Mouse (Mus musculus): ENCODE measurements around the gene Afmid. TPM values are rescaled to one million over a fixed set of nuclear protein-coding genes. Genes with fewer than 3 reads are reported as not detected.

The Afmid gene
- 4.2 and 4.9 TPM in 2 replicates for polyA plus RNA-seq (2015; fragmentation: Nextera tagmentation; extraction: Ambion mirVana)

DNA sequence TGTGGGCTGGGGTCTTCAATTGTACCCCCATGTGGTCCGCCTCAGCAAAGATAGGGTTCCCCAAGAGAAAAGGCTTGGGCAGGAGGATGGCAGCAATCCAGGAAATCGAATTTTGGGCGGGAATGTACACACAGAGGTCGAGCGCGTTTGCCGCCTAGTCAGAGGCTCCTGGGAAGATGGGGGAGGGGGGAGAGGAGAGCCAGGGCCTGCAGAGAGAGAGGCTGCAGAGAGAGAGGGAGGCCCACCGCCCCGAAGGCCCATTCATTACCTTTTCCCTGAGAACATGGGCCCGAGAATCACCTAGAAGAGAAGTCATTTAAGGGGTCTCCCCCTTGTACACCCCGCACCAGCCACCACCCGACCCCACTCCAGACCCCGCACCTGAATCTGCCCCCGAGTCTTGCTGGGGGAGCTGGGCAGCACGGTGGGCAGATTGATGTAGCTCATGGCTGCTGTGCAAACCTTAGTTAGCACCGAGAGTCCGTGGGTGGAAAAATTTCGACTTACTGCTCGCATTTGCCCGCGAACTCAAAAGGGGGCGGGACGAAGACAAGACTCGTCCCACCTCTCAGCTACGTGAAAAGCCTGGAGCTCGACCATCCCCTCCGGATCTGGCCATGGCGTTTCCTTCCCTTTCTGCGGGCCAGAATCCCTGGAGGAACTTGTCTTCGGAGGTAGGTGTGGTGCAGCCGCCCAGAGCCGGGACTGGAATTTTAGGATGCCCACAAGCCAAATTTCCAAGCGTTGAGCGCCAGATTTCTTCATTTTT is at the start of gene Afmid, which contains the start of gene Tk1:
Afmid (plus strand) TSS at position 592 of the 769 bp plus-strand sequence.
Tk1 (minus strand) TSS at position 760 of the 769 bp plus-strand sequence.
- peak within 1 kb of the TSS; percentile 64 for H3K9ac ChIP-seq
- peak within 1 kb of the TSS; percentile 42 for H3K4me3 ChIP-seq
- H3K4me2 ChIP-seq = peak within 1 kb of the TSS; percentile 72
- H3K27ac ChIP-seq = peak within 1 kb of the TSS; percentile 30; the same call in 1 of the 2 replicates
- WGBS = under 1% methylated on average over 34 of the region's 34 CpGs
- H3K36me3 ChIP-seq = no peaks in the 10 kb centered on the region
- H3K27me3 ChIP-seq = no peaks in the 10 kb centered on the region
- 0 out of 2 replicates have a peak, but pooled peaks have one; percentile 32 for ATAC-seq (ENCODE audit: low FRiP score)
- no peaks in the 10 kb centered on the region for H3K9me3 ChIP-seq
- H3K4me1 ChIP-seq (replicated peaks) = peaks cover 59% of the 10 kb centered on the region

DNA sequence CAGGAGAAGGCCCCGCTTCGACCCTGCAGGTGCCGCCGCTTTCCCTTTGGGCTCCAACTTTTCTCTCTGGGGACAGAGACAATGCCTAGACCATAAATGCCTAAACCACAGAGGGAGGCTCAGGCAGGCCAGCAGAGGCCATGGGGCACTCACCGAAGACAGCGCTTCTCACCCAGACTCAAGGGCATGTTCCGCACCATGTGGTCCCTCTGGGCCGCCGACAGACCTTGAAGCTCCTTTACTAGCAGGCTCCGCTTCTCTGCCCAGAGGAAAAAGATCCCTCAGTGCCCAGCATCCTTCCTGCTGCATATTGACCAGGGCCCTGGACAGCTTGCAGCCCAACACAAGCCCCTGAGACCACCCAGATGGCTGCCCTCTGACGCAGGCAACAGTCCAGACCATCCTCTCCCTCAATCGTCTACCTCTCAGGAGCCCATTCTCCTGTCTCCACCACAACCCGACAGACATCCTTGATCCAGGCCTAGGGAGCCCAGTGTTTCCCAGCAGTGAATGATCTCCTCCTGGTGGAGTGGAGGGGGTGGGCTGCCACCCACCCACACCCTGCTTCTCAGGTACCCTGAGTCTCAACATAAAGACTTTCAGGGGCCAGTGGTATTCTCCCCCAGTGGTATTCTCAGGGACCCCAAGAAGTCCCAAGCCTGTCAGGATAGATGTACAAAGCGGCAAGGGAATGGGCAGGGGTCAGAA is 49.5 kb upstream of the Afmid start:
- no peaks in the 10 kb centered on the region for H3K9me3 ChIP-seq
- peaks cover 23% of the 10 kb centered on the region for H3K27me3 ChIP-seq
- H3K36me3 ChIP-seq = no peaks in the 10 kb centered on the region
- no peak for ATAC-seq (ENCODE audit: low FRiP score)
- WGBS = 90% methylated on average over 14 of the region's 14 CpGs
- H3K4me1 ChIP-seq (replicated peaks) = peaks cover 35% of the 10 kb centered on the region
- no peak overlapping the region for H3K4me2 ChIP-seq
- no peak overlapping the region for H3K27ac ChIP-seq
- no peak overlapping the region for H3K9ac ChIP-seq
- H3K4me3 ChIP-seq = no peak overlapping the region

DNA sequence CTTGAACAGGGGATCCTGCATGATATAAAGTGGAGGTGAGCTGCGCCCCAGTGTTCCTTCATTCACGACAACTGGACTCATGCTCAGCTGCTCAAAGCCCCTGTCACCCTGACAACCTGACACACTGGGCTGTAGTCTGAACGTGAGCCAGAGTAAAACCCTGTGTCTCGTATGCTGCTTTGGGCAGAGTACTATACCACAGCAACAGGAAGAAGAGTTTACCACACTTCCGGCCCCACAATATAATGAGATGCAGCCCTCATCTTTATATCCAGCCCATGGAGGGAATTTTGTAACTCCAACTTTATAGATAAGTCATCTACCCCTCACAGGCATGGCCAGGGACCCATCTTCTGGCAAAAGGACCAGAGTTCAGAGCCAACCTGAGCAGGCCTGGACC is 48.6 kb upstream of the Afmid start:
- Histone ChIP-seq H3K4me2 (no peak overlapping the region), H3K36me3 (no peaks in the 10 kb centered on the region), H3K9ac (no peak overlapping the region), H3K4me3 (no peak overlapping the region), H3K4me1 (replicated peaks) (peaks cover 43% of the 10 kb centered on the region), H3K27me3 (peaks cover 32% of the 10 kb centered on the region), H3K9me3 (no peaks in the 10 kb centered on the region), H3K27ac (no peak overlapping the region)
- ATAC-seq (ENCODE audit: low FRiP score) = no peak
- 86% methylated on average over 5 of the region's 5 CpGs for WGBS

DNA sequence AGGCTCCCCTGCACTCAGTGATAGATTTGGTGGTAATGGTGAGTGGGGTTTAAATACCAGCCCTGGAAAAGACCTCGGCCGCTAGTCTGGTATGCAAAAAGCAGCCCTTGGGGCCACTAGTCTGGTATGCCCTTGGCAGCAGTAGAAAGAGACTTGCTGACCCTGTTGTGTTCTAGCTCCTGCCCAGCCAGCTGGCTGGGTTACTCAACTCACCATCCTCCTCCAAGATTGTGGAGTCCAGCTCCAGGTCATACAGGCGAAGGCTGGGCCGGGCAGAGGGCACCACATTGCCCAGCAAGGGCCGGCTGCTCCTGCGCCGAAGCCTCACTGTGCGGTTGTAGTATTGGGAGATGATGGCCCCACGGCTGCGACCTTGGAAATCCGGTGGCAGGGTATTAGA is 47.7 kb upstream of the Afmid start:
- Histone ChIP-seq H3K27ac (no peak overlapping the region), H3K9ac (no peak overlapping the region), H3K4me3 (no peak overlapping the region), H3K27me3 (peaks cover 41% of the 10 kb centered on the region), H3K36me3 (no peaks in the 10 kb centered on the region), H3K9me3 (no peaks in the 10 kb centered on the region), H3K4me2 (no peak overlapping the region), H3K4me1 (replicated peaks) (peaks cover 48% of the 10 kb centered on the region)
- ATAC-seq (ENCODE audit: low FRiP score) = no peak
- WGBS = 95% methylated on average over 11 of the region's 11 CpGs

DNA sequence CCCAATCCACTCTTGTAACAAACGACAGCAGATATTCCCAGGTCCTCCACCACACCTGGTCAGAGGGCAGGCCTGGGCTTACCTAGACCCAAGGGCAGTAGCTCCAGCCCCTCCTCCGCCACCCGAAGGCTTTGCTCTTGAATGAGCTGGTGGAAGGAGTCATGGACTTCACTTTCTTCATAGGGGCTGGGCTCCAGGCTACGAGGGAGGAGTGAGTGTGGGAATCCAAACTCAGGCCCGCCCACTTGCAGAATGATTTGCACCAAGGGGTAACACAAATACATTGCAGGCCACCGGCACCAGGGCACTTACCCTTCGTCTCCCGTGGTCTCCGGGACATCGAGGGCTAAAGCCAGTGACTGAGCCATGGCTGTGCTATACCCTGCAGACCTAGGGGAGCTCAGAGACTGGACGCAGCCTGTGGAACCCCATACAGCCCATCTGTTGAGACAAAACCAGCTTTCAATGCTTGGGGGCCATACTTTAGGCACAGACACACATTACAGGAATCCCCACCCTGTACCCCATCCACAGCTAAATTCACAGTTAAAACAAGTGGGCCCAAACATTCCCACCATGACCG is 46.8 kb upstream of the Afmid start:
- peaks cover 50% of the 10 kb centered on the region for H3K27me3 ChIP-seq
- peaks cover 53% of the 10 kb centered on the region for H3K4me1 ChIP-seq (replicated peaks)
- H3K4me2 ChIP-seq = peak overlapping the region; percentile 56
- 61% methylated on average over 12 of the region's 12 CpGs for WGBS
- no peaks in the 10 kb centered on the region for H3K9me3 ChIP-seq
- no peak overlapping the region for H3K4me3 ChIP-seq
- 0 out of 2 replicates have a peak, but pooled peaks have one; percentile 10 for ATAC-seq (ENCODE audit: low FRiP score)
- no peaks in the 10 kb centered on the region for H3K36me3 ChIP-seq
- H3K27ac ChIP-seq = peak overlapping the region; percentile 73
- H3K9ac ChIP-seq = peak overlapping the region; percentile 69; the same call in 1 of the 2 replicates

DNA sequence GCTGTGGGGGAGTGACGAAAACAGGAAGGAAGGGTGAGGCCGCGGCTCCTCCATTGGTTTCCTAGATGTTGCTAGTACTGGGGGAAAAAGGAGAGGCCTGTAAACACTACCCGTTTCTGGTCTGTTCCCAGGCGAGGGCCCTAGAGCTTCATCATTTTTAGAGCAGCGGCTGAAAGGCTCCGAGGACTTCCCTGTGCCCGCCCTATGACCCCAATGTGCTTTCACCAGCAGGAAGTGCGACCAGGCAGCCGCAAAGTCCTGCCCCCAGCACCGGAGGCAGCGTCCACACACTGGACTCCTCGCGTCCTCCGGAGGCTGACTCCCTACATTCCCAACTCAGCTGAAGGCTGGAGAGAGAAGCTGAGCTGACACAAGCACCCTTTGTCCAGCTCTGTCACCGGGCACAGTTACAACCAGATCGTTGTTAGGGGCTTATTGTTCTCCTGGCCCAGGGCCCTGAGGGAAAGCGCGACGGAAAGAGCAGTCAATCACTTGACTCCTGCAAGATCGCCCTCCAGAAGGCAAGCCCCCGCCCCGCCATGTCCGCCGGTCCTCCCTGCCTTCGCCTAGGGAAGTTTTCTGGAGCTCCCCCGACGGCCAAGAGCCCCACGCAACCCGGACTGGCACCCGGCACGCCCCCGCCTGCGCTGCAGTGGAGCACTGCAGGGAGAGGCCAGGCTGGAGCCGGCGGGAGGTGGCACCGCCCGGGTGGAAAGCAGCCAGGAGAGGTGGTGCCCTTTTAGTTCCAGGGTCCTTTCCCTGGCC is 46.1 kb upstream of the Afmid start:
- Histone ChIP-seq H3K27me3 (peaks cover 57% of the 10 kb centered on the region), H3K4me1 (replicated peaks) (peaks cover 53% of the 10 kb centered on the region), H3K27ac (peak overlapping the region; percentile 73), H3K4me2 (peak overlapping the region; percentile 56), H3K9me3 (no peaks in the 10 kb centered on the region), H3K4me3 (peak overlapping the region; percentile 33), H3K36me3 (no peaks in the 10 kb centered on the region), H3K9ac (peak overlapping the region; percentile 69)
- peak; percentile 38; the same call in 1 of the 2 replicates for ATAC-seq (ENCODE audit: low FRiP score)
- 5% methylated on average over 38 of the region's 38 CpGs for WGBS

DNA sequence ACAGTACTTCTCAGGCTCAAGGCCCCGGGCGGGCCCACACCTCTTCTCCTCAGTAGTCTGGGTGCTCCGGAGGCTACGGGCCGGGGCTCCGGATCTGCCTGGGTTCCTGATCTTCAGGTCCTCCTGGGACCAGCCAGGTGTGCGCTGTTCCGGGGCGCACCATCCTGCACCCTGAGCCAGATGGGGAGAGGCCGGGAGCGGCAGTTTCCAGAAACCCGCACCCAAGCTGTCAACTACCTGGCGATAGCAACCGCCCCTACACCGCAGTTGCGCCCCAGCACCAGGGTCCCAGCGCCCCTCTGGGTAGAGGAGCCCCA is 45.6 kb upstream of the Afmid start:
- Histone ChIP-seq H3K27ac (peak overlapping the region; percentile 73), H3K36me3 (no peaks in the 10 kb centered on the region), H3K4me3 (peak overlapping the region; percentile 33), H3K27me3 (peaks cover 62% of the 10 kb centered on the region), H3K9ac (peak overlapping the region; percentile 69), H3K4me2 (peak overlapping the region; percentile 56), H3K4me1 (replicated peaks) (peaks cover 53% of the 10 kb centered on the region), H3K9me3 (no peaks in the 10 kb centered on the region)
- 1% methylated on average over 16 of the region's 17 CpGs for WGBS
- peak; percentile 50; the same call in 1 of the 2 replicates for ATAC-seq (ENCODE audit: low FRiP score)

DNA sequence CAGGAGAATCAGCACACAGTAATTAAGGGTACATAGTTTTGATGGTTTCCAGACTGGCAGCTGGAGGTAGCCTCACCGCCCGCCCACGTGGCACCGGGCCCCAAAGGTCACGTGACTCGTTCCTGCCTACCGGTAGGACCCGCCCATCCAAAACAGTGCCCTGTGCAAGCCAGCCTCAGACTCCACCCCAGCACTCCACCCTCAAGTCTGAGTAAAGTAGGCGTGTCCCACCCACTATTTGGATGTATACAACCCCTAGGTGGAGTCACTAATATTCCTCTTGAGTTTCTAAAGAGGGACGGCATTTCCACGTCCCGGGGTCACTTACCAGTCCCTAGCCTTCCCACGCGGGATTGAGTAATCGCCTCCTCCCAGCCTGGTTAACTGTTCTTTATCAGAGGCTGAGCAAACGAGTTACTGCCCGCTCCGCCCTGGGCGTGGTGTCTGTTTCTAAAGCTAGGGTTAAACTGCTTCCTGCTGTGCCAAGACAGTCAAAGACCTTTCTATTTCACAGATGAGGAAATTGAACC is 45.1 kb upstream of the Afmid start:
- peak overlapping the region; percentile 69 for H3K9ac ChIP-seq
- H3K9me3 ChIP-seq = no peaks in the 10 kb centered on the region
- 6% methylated on average over 19 of the region's 19 CpGs for WGBS
- H3K4me1 ChIP-seq (replicated peaks) = peaks cover 53% of the 10 kb centered on the region
- peaks cover 66% of the 10 kb centered on the region for H3K27me3 ChIP-seq
- H3K4me2 ChIP-seq = peak overlapping the region; percentile 56
- H3K27ac ChIP-seq = peak overlapping the region; percentile 73; the same call in 1 of the 2 replicates
- ATAC-seq (ENCODE audit: low FRiP score) = no peak
- H3K36me3 ChIP-seq = no peaks in the 10 kb centered on the region
- H3K4me3 ChIP-seq = peak overlapping the region; percentile 33

DNA sequence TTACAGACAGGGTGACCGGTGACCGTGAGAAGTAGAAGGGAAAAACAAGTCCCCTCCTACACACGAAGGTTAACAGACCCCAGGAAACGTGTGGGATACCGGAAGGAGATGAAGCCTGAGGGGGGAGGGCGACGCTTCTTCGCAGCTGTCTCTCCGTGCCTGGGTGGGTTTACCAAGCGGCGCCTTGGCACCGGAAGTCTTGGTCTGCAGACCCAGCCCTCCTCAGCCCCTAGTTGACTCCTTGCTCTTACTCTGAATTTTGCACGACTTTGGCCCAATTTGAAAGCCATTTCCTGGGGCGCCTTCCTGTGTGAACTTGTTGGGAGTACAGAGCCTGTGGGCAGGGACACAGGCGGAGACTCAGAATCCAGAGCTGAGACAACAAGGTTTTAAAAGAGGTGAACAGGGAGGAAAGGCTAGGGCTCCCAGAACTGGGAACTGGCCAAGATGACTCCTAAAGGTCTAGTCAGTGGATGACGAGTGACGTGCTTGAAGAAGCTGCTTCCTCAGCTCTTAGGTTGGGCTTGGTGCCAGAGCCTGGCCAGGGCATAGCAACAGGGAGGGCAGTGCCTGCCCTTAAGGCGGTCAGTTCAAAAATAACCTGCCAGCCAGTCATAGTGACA is 44.4 kb upstream of the Afmid start:
- 23% methylated on average over 18 of the region's 18 CpGs for WGBS
- H3K27ac ChIP-seq = peak overlapping the region; percentile 52
- no peak overlapping the region for H3K4me3 ChIP-seq

DNA sequence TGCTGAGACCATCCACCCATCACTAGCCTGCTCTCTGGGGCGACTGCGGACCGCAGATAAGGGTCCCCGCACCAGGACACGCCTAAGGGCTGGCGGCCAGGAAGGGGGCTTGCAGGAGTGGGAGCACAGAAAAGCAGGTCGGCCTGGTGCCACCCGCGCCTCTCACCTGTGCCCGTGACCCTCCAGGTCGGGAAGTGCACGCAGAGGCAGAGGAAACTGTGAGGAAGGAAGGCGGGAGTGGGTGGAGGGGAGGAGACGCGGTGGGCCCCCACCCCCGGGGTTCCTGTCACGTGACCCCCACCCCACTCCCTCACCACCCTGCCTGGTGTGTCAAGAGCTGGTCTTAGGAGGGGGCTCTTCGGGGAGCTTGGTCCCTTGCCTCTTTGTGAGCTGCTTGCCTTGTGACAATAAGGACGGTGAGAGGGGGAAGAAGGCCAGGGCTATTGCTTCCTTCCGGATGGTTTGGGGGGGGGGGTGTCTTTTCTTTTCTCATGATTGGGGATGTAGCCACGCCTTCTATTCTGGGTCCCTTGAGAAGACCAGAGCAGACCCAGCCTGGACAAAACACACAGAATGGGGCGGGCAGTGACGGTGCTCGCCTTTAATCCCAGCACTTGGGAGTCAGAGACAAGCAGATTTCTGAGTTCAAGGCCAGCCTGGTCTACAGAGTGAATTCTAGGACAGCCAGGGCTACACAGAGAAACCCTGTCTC is 43.6 kb upstream of the Afmid start, which contains the start of the genes Tmc8 and Tmc6:
Tmc8 (plus strand) TSS at position 84 of the 712 bp plus-strand sequence.
Tmc6 (minus strand) TSS at position 206 of the 712 bp plus-strand sequence.
- Histone ChIP-seq H3K36me3 (no peaks in the 10 kb centered on the region), H3K9me3 (no peaks in the 10 kb centered on the region), H3K9ac (peak within 1 kb of the TSS; percentile 63), H3K4me2 (peak within 1 kb of the TSS; percentile 56), H3K4me3 (peak within 1 kb of the TSS; percentile 23), H3K27me3 (peaks cover 66% of the 10 kb centered on the region), H3K27ac (peak within 1 kb of the TSS; percentile 52), H3K4me1 (replicated peaks) (peaks cover 53% of the 10 kb centered on the region)
- ATAC-seq (ENCODE audit: low FRiP score) = no peak
- WGBS = 45% methylated on average over 21 of the region's 24 CpGs

More for the DNA sequence above, 44.4 kb upstream of the Afmid start:
- Histone ChIP-seq H3K9ac (no peak overlapping the region), H3K4me2 (peak overlapping the region; percentile 56), H3K9me3 (no peaks in the 10 kb centered on the region), H3K27me3 (peaks cover 66% of the 10 kb centered on the region), H3K36me3 (no peaks in the 10 kb centered on the region), H3K4me1 (replicated peaks) (peaks cover 53% of the 10 kb centered on the region)
- no peak for ATAC-seq (ENCODE audit: low FRiP score)
